Mouse (Mus musculus): ENCODE measurements around the gene Cdh20.

GRCm38 (mm10) chr1:104839051-104839450, 70.7 kb downstream of the Cdh20 start:
- no peak for TF ChIP-seq CTCF (IDR thresholded peaks at IDR 0.05; ENCODE audit: low read depth)
- no peak for TF ChIP-seq EP300 (IDR thresholded peaks at IDR 0.05; ENCODE audit: low read depth)
